Mouse (Mus musculus): ENCODE data around the gene Tob1. TPM values are rescaled to one million over a fixed set of nuclear protein-coding genes. Genes with fewer than 3 reads are reported as not detected.
A peak's percentile ranks its signal among the peaks of the same experiment; 100 is the strongest.

Gene Tob1
- total RNA-seq, 1 experiment from 2014 or later = 245 TPM

GRCm38 (mm10) chr11:94198405-94199146, 12.7 kb upstream of the Tob1 start:
- DNase-seq = no peak

- DNase-seq = no peak
Observed at GRCm38 (mm10) chr11:94199771-94200170, 11.5 kb upstream of the Tob1 start.

- DNase-seq = no peak
Observed at GRCm38 (mm10) chr11:94200422-94200821, 10.8 kb upstream of the Tob1 start.

- no peak for DNase-seq
Observed at GRCm38 (mm10) chr11:94202106-94202505, 9.1 kb upstream of the Tob1 start.

GRCm38 (mm10) chr11:94203066-94203465, 8.2 kb upstream of the Tob1 start:
- DNase-seq = no peak

- no peak for DNase-seq
Observed at GRCm38 (mm10) chr11:94206398-94207114, 4.7 kb upstream of the Tob1 start.

GRCm38 (mm10) chr11:94208811-94209675, 2.2 kb upstream of the Tob1 start:
- no peak for DNase-seq

- DNase-seq = no peak
Observed at GRCm38 (mm10) chr11:94209695-94210131, 1.5 kb upstream of the Tob1 start.

- DNase-seq = peak; percentile 88
Observed at GRCm38 (mm10) chr11:94210191-94211086, 815 bp upstream of the Tob1 start.

- DNase-seq = peak; percentile 71
Observed at GRCm38 (mm10) chr11:94211651-94212488, 616 bp downstream of the Tob1 start.

- no peak for DNase-seq
Observed at GRCm38 (mm10) chr11:94212489-94212836, 1.2 kb downstream of the Tob1 start.

- DNase-seq = no peak
Observed at GRCm38 (mm10) chr11:94212997-94213396, 1.7 kb downstream of the Tob1 start.

- peak; percentile 32 for DNase-seq
Observed at GRCm38 (mm10) chr11:94213735-94214594, 2.7 kb downstream of the Tob1 start.

GRCm38 (mm10) chr11:94215581-94215980, 4.3 kb downstream of the Tob1 start:
- DNase-seq = no peak

GRCm38 (mm10) chr11:94216247-94216646, 5.0 kb downstream of the Tob1 start:
- no peak for DNase-seq

GRCm38 (mm10) chr11:94221257-94221656, 10.0 kb downstream of the Tob1 start:
- no peak for DNase-seq

GRCm38 (mm10) chr11:94223531-94223930, 12.3 kb downstream of the Tob1 start:
- DNase-seq = no peak

- no peak for DNase-seq
Observed at GRCm38 (mm10) chr11:94225985-94226384, 14.7 kb downstream of the Tob1 start.

GRCm38 (mm10) chr11:94228416-94228815, 17.2 kb downstream of the Tob1 start:
- no peak for DNase-seq

Data from adrenal gland, postnatal 25 days (tissue).